Mouse (Mus musculus) G1E (cell line): ENCODE data around the gene Glyr1.

ENCODE experiments used
- CTCF ChIP-seq: IDR thresholded peaks from 2 replicates; pipeline ENCODE4 v1.5.1; 2012; ENCODE audit warnings: low read depth, low read length, inconsistent platforms, mixed read lengths
- GATA1 ChIP-seq: IDR thresholded peaks from 2 replicates; pipeline ENCODE4 v1.6.1; 2012; ENCODE audit warnings: borderline replicate concordance, low read length, inconsistent platforms, mixed read lengths
- POLR2AphosphoS5 ChIP-seq: IDR thresholded peaks from 2 replicates; pipeline ENCODE4 v1.6.1; 2012; ENCODE audit warnings: low read depth, low read length, inconsistent platforms; ENCODE audit not compliant: insufficient replicate concordance

DNA sequence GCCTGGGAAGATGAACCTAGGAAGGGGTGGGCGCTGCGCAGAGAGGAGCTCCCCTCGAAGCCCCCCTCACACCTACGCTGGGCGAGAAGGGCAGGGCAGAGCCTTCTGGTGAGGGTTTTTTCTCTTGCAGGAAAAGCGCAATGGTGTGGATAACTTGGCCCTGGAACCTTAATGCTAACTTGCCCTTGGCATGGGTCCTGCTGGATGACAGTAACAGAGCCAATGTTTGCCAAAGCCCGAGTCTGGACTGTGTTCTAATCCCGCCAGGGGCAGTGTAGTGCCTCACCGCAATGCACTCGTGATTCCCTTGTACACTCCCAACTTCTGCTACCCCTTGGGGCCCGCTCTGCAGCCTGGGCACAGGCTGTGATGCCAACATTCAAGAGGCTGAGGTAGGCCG is 41.6 kb downstream of the Glyr1 start:
- no peak for TF ChIP-seq CTCF
- no peak for TF ChIP-seq POLR2AphosphoS5
- TF ChIP-seq GATA1 = no peak
